Mouse (Mus musculus) heart, adult 2 months (tissue): Measurements from ENCODE around the gene Zbtb34. TPM values are rescaled to one million over a fixed set of nuclear protein-coding genes. Genes with fewer than 3 reads are reported as not detected.

Source experiments
- DNase-seq, 2 experiments: peaks; one replicate each; pipeline ENCODE4 v3.0.0; 2021
- H3K27ac ChIP-seq: fragments of 200-600 bp; 2 replicates; pipeline ENCODE4 v1.8.1; 2022
- H3K27me3 ChIP-seq: fragments of 200-500 bp; 2 replicates; pipeline ENCODE4 v1.6.1; 2012; ENCODE audit warnings: mild to moderate bottlenecking, low read length, inconsistent platforms, mixed read lengths; ENCODE audit not compliant: control insufficient read depth, insufficient read depth
- H3K36me3 ChIP-seq: fragments of 200-500 bp; 2 replicates; pipeline ENCODE4 v1.6.1; 2012; ENCODE audit warnings: low read length, inconsistent platforms; ENCODE audit not compliant: control insufficient read depth, insufficient read depth
- H3K4me1 ChIP-seq: fragments of 200-500 bp; 2 replicates; pipeline ENCODE4 v1.6.1; 2011; ENCODE audit warnings: low read length; ENCODE audit not compliant: control insufficient read depth, insufficient read depth
- H3K4me3 ChIP-seq: fragments of 200-600 bp; 2 replicates; pipeline ENCODE4 v1.8.1; 2022
- H3K79me2 ChIP-seq: fragments of 200-500 bp; replicated peaks from 2 replicates; pipeline ENCODE4 v1.6.1; 2012; ENCODE audit warnings: mild to moderate bottlenecking, inconsistent platforms, low read length, moderate library complexity, mixed read lengths; ENCODE audit not compliant: control insufficient read depth, insufficient read depth
- H3K9ac ChIP-seq: fragments of 200-500 bp; 2 replicates; pipeline ENCODE4 v1.6.1; 2012; ENCODE audit warnings: low read depth, mild to moderate bottlenecking, control low read depth, inconsistent platforms, low read length, mixed read lengths
- CTCF ChIP-seq: fragments of 200-600 bp; IDR thresholded peaks from 2 replicates; pipeline ENCODE4 v1.8.1; 2022; ENCODE audit warnings: antibody characterized with exemption, mild to moderate bottlenecking, moderate library complexity
- EP300 ChIP-seq: fragments of 200-500 bp; IDR thresholded peaks from 2 replicates; pipeline ENCODE4 v1.6.1; 2011; ENCODE audit warnings: low read depth, low read length, control low read depth; ENCODE audit not compliant: insufficient read depth
- POLR2A ChIP-seq: fragments of 200-500 bp; IDR thresholded peaks from 2 replicates; pipeline ENCODE4 v1.6.1; 2011; ENCODE audit warnings: mild to moderate bottlenecking, low read depth, low read length, control low read depth; ENCODE audit not compliant: insufficient read depth
- WGBS: fragments of 180-500 bp; shearing (Covaris S2); methylation state at CpG from one replicate; pipeline ENCODE4 v1.1.7; 2018; 5-methylcytosine and 5-hydroxymethylcytosine counted together
- intact Hi-C: fragments of 180-260 bp; cut with DNase I; formaldehyde crosslinking; loops from one replicate; pipeline ENCODE4 v1.15.1; 2025
- polyA plus RNA-seq: library from polyadenylated mRNA; depleted of rRNA; stranded (reverse); fragments of >200 nt; gene quantifications from 2 replicates; pipeline ENCODE4 v1.2.3, GENCODE M21; 2012
- total RNA-seq, 2 experiments: library from RNA; stranded (reverse); gene quantifications; 2 replicates each; pipeline ENCODE4 v1.2.3; 2021

Zbtb34 gene
- total and polyA plus RNA-seq, 3 experiments, result 5.0 to 7.3 (median 5.7) TPM

GRCm38 (mm10) chr2:33399091-33399490 lies 32.0 kb downstream of the Zbtb34 start:
- Histone ChIP-seq H3K27me3 (no peaks in the 10 kb centered on the region), H3K4me3 (no peak overlapping the region), H3K36me3 (no peaks in the 10 kb centered on the region), H3K79me2 (no peaks in the 10 kb centered on the region), H3K4me1 (no peaks in the 10 kb centered on the region), H3K9ac (no peak overlapping the region), H3K27ac (no peak overlapping the region)
- no peak for TF ChIP-seq EP300
- TF ChIP-seq POLR2A, result no peak
- TF ChIP-seq CTCF, result no peak
- DNase-seq, result no peak
- WGBS, result 80% methylated on average over 7 of the region's 7 CpGs
- intact Hi-C loops, result no loop called here

GRCm38 (mm10) chr2:33397036-33397435 lies 34.1 kb downstream of the Zbtb34 start:
- Histone ChIP-seq H3K79me2 (no peaks in the 10 kb centered on the region), H3K27ac (no peak overlapping the region), H3K4me1 (no peaks in the 10 kb centered on the region), H3K9ac (no peak overlapping the region), H3K4me3 (no peak overlapping the region), H3K36me3 (no peaks in the 10 kb centered on the region), H3K27me3 (no peaks in the 10 kb centered on the region)
- TF ChIP-seq EP300 (no peak), POLR2A (no peak), CTCF (no peak)
- DNase-seq, result no peak
- intact Hi-C loops, result no loop called here
- 66% methylated on average over 4 of the region's 4 CpGs for WGBS

- intact Hi-C loops, result no loop called here
- DNase-seq, result no peak
- H3K27me3 ChIP-seq, result no peaks in the 10 kb centered on the region
- H3K27ac ChIP-seq, result no peak overlapping the region
- H3K4me1 ChIP-seq, result no peaks in the 10 kb centered on the region
- H3K79me2 ChIP-seq, result no peaks in the 10 kb centered on the region
- no peaks in the 10 kb centered on the region for H3K36me3 ChIP-seq
- TF ChIP-seq CTCF, result no peak
- no peak for TF ChIP-seq POLR2A
- no peak for TF ChIP-seq EP300
- 75% methylated on average over 2 of the region's 2 CpGs for WGBS
- no peak overlapping the region for H3K4me3 ChIP-seq
- H3K9ac ChIP-seq, result no peak overlapping the region
Measured at GRCm38 (mm10) chr2:33395053-33395452, 36.1 kb downstream of the Zbtb34 start.

- H3K36me3 ChIP-seq, result no peaks in the 10 kb centered on the region
- no peak overlapping the region for H3K9ac ChIP-seq
- no peak for DNase-seq
- no peak overlapping the region for H3K27ac ChIP-seq
- no peak overlapping the region for H3K4me3 ChIP-seq
- TF ChIP-seq CTCF (no peak), EP300 (no peak), POLR2A (no peak)
- whole genome bisulfite sequencing, result 59% methylated on average over 11 of the region's 11 CpGs
- no peaks in the 10 kb centered on the region for H3K79me2 ChIP-seq
- H3K4me1 ChIP-seq, result no peaks in the 10 kb centered on the region
- no peaks in the 10 kb centered on the region for H3K27me3 ChIP-seq
- intact Hi-C loops, result no loop called here
Measured at GRCm38 (mm10) chr2:33393951-33394635, 37.0 kb downstream of the Zbtb34 start.

GRCm38 (mm10) chr2:33393021-33393420 lies 38.1 kb downstream of the Zbtb34 start:
- no peak overlapping the region for H3K4me3 ChIP-seq
- intact Hi-C loops, result no loop called here
- TF ChIP-seq POLR2A (no peak), CTCF (no peak), EP300 (no peak)
- no peak for DNase-seq
- H3K79me2 ChIP-seq, result no peaks in the 10 kb centered on the region
- no peaks in the 10 kb centered on the region for H3K4me1 ChIP-seq
- H3K9ac ChIP-seq, result no peak overlapping the region
- no peaks in the 10 kb centered on the region for H3K36me3 ChIP-seq
- no peaks in the 10 kb centered on the region for H3K27me3 ChIP-seq
- no peak overlapping the region for H3K27ac ChIP-seq

GRCm38 (mm10) chr2:33371648-33372408 lies 59.3 kb downstream of the Zbtb34 start:
- TF ChIP-seq CTCF, result no peak
- TF ChIP-seq EP300, result no peak
- TF ChIP-seq POLR2A, result no peak
- intact Hi-C loops, result loop anchor here (5.0 kb wide), 1 partner anchor 60 kb away; the partner anchor contains the start of gene Zbtb34
- H3K4me1 ChIP-seq, result no peaks in the 10 kb centered on the region
- no peaks in the 10 kb centered on the region for H3K36me3 ChIP-seq
- no peaks in the 10 kb centered on the region; the same call in 1 of the 2 replicates for H3K79me2 ChIP-seq
- H3K27ac ChIP-seq, result no peak overlapping the region
- 37% methylated on average over 18 of the region's 18 CpGs for WGBS
- no peak overlapping the region for H3K9ac ChIP-seq
- no peak for DNase-seq
- H3K27me3 ChIP-seq, result no peaks in the 10 kb centered on the region
- peak overlapping the region; percentile 94 for H3K4me3 ChIP-seq
